Mouse (Mus musculus): Measurements from ENCODE around the gene Trpm5.

The Trpm5 gene

DNA sequence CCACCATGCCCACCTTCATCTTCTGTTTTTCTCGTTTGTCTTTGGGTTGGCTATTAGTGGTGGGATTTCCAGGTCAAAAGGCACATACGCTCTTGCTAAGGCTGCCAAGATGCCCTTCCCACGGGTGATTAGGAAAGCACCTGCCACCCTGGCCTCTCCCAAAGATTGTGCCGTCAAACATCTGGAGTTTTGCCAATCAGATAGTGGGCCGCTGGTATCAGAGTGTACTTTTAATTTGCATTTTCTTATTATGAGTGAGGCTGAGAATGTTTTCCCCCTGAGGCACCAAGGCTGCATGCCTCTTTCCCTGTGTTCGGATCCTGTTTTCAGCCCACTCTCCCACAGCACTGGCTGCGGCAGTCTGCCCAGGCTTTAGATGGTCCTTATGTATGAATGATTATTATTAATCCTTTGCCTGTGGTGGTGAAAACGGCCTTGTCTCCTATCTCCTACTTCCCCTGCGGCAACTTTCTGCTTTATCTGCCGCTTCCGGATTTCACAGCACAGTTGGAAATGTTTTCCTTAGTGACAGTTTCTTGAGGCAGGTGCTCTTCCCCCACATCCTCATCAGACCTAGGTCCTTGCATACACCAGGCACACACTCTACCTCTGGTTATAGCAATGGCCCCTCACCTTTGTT lies 10.9 kb upstream of the Trpm5 start:
- in situ Hi-C loops (cut with MboI), result no loop called here

- in situ Hi-C loops (cut with MboI), result no loop called here
Measured at GRCm38 (mm10) chr7:143100759-143101158, 6.3 kb upstream of the Trpm5 start.

DNA sequence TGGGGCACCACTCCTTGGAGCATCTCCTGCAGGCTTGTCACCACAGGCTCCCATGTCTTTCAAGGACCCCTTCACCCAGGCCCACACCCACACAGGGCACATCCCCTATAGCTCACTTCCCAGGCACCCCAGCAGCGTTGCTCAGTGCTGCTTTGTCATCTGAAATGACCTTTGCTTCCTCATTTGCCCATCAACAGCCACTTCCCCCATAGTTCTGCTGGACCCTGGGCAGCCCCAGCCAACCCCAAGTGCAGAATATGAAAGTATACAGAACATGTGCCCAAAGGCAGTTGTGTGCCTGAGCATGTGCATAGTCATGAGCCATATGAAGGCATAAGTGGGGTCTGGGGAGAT lies 1.1 kb upstream of the Trpm5 start:
- in situ Hi-C loops (cut with MboI), result loop anchor here (25.0 kb wide), 1 partner anchor 183 kb away; no protein-coding TSS in a partner anchor

DNA sequence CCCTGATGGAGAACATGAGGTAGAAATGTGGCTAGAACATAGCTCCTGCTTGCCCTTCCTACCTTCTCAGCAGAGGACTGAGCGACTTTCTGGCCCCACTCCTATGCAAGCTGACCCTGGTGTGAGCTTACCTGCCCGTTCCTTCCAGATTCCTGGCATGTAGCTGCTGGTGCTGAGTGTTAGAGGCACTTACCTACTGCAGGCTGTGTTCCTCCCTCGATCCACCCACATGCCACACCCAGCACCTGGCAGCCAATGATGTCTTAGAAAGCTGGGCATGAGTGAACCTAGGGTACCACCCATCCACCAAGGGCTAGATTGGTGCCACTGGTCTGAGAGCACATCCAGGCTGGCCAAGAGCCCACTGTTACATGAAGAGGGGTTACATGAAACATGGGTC lies 595 bp downstream of the Trpm5 start:
- in situ Hi-C loops (cut with MboI), result loop anchor here (25.0 kb wide), 1 partner anchor 182 kb away; no protein-coding TSS in a partner anchor

- in situ Hi-C loops (cut with MboI), result loop anchor here (25.0 kb wide), 1 partner anchor 175 kb away; no protein-coding TSS in a partner anchor
Measured at GRCm38 (mm10) chr7:143087070-143087579, 7.3 kb downstream of the Trpm5 start.

DNA sequence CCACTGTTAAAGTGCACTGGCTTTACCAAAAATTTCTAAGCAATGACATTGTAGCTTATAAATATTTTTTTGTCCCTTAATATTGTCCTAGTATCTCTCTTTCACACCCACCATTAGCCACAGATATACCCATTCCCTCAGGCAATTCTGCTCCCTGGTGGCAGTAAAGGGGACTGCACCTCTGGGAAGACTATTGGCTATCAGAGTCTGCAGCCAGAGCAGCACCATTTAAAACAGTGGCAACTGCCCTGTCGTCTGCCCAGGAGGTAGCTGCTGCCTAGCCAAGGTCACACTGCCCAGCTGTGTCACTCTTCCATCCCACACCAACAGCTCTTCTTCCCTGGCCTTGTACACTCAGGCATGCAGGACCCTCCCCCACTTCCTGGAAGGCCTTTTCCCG lies 8.1 kb downstream of the Trpm5 start:
- in situ Hi-C loops (cut with MboI), result loop anchor here (25.0 kb wide), 1 partner anchor 174 kb away; no protein-coding TSS in a partner anchor

DNA sequence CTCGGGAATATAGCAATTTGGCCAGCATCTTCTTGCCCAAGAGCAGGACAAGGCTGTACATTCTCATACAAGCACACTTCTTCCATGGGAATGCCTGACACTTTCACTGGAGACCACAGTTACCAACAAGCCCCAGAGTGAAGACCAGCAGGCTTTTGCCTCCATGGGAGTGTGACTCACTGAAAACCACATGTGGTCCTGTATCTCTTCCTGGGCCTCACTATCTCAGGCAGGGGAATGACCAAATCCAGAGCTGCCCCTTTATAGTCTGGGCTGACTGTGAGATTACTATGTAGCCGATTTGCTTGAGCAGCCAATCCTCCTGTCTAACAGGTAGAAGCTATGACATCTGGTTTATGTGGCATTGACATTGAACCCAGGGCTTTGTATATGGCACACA lies 10.7 kb downstream of the Trpm5 start:
- in situ Hi-C loops (cut with MboI), result loop anchor here (25.0 kb wide), 1 partner anchor 171 kb away; no protein-coding TSS in a partner anchor

- in situ Hi-C loops (cut with MboI), result loop anchor here (25.0 kb wide), 1 partner anchor 170 kb away; no protein-coding TSS in a partner anchor
Measured at GRCm38 (mm10) chr7:143082024-143082423, 12.4 kb downstream of the Trpm5 start.

DNA sequence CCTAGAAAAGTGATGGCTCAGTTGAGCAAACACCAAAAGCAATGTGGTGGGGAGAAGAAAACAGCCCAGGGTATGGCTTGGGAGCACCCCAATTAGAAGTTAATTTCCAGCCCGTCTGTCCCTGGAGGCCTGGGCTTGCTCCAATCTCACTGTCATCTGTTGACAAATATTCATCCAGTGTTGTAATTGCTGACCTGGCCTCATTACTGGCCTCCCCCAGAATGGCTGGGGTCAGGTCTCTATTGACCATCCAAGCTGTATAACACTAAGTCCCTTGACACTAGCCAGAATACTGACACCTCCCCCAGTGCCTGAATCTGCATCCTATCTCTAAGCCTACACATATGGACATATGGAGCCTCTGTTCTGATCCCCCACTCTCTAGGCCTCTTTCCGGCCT lies 17.1 kb downstream of the Trpm5 start:
- in situ Hi-C loops (cut with MboI), result loop anchor here (25.0 kb wide), 1 partner anchor 165 kb away; no protein-coding TSS in a partner anchor

- in situ Hi-C loops (cut with MboI), result loop anchor here (25.0 kb wide), 1 partner anchor 163 kb away; no protein-coding TSS in a partner anchor
Measured at GRCm38 (mm10) chr7:143075394-143075793, 19.0 kb downstream of the Trpm5 start.

DNA sequence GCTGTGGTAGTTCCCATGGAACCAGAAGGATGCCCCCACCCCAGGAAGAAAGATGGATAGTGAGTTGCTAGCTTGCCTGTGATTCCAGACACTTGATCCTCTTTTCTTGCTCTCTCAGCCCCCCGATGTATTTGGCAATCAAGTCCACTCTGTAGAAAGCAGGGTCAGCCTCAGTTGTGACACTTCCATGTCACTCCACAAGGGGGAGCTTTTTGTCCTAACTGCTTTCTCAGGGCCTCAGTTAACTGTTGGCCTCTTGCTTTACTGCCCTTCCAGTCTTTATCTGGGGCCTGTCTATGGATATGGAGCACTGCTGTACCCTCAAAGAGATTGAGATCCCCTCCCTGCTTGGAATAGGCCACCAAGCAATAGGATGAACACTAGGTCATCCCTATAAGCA lies 21.4 kb downstream of the Trpm5 start:
- in situ Hi-C loops (cut with MboI), result no loop called here

- in situ Hi-C loops (cut with MboI), result no loop called here
Measured at GRCm38 (mm10) chr7:143072605-143073004, 21.8 kb downstream of the Trpm5 start.

- in situ Hi-C loops (cut with MboI), result no loop called here
Measured at GRCm38 (mm10) chr7:143070506-143071070, 23.9 kb downstream of the Trpm5 start.

- in situ Hi-C loops (cut with MboI), result loop anchor here (5.0 kb wide), 1 partner anchor 63 kb away; the partner anchor contains the start of gene Tspan32
Measured at GRCm38 (mm10) chr7:143069751-143070400, 24.6 kb downstream of the Trpm5 start.

DNA sequence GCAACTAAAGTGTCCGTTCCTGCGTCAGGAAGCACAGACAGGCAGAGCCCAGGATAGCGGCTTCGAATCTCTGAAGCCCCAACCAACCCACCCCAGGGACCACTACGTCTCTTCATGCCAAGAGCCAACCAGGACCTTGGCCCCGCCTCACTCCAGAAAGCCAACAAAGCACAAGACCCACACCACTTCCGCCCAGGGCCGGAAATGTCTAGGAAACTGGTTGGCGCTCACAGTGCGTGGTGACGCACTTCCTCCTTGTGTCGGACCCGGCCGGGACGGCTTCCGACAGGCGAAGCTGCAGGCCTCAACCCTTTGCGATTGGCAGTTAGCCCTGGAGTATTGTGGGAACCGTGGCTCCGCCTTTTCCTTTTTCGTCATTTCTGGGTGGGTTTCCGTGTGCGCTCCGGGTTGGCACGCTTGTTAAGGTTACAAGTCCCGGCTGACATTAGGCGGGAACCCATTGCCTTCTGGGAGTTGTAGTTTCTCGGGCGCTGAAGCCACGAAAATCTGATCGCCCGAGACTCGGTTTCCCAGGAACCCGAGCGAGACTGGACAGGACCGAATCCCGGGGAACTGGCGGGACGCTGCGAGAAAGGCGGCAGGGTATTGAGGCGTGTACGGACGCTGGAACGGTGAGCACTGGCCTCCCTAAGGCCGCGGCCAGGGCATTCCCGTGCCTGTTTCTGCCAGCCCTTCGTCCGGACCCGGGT lies 25.4 kb downstream of the Trpm5 start, which contains the start of gene Tssc4:
TSS of gene Tssc4 (plus strand) at position 368 of the 710 bp plus-strand sequence.
- in situ Hi-C loops (cut with MboI), result loop anchor here (5.0 kb wide), 1 partner anchor 62 kb away; the partner anchor contains the start of gene Tspan32

GRCm38 (mm10) chr7:143068316-143068881 lies 26.0 kb downstream of the Trpm5 start:
- in situ Hi-C loops (cut with MboI), result loop anchor here (5.0 kb wide), 1 partner anchor 61 kb away; the partner anchor contains the start of gene Tspan32

- in situ Hi-C loops (cut with MboI), result loop anchor here (5.0 kb wide), 1 partner anchor 61 kb away; the partner anchor contains the start of gene Tspan32
Measured at GRCm38 (mm10) chr7:143067897-143068296, 26.5 kb downstream of the Trpm5 start.

GRCm38 (mm10) chr7:143067469-143067868 lies 27.0 kb downstream of the Trpm5 start:
- in situ Hi-C loops (cut with MboI), result loop anchor here (5.0 kb wide), 1 partner anchor 60 kb away; the partner anchor contains the start of gene Tspan32

GRCm38 (mm10) chr7:143065692-143066091 lies 28.8 kb downstream of the Trpm5 start:
- in situ Hi-C loops (cut with MboI), result loop anchor here (5.0 kb wide), 1 partner anchor 58 kb away; the partner anchor contains the start of gene Tspan32

- in situ Hi-C loops (cut with MboI), result no loop called here
Measured at GRCm38 (mm10) chr7:143064226-143064625, 30.2 kb downstream of the Trpm5 start.

DNA sequence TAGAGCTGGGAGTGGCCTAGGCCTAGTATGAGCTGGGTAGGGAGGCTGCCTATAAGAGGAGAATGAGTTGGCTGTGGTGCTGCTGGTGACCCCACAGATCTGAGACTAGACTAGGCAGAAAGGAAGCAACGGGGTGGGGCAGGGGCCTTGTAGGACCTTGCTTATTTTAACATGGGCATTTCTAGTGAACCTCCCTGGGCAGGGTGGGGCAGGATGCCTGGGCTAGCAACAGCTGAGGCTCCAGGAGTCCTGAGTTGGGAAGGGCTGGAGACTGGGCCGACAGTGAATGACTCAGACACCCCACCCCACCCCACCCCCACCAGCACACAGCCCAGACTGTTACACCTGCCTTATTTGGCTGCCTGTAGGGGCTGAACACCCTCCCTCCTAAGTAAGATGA lies 31.7 kb downstream of the Trpm5 start:
- in situ Hi-C loops (cut with MboI), result no loop called here
